Mouse (Mus musculus): ENCODE measurements around the gene Hipk2.
A peak's percentile ranks its signal among the peaks of the same experiment; 100 is the strongest.

The Hipk2 gene

GRCm38 (mm10) chr6:38755961-38756360, 120.0 kb downstream of the Hipk2 start:
- no peak for DNase-seq (ENCODE audit: low read depth, low spot score)

- DNase-seq (ENCODE audit: low read depth, low spot score), result no peak
These were observed 120.8 kb downstream of the Hipk2 start for GRCm38 (mm10) chr6:38755188-38755587.

GRCm38 (mm10) chr6:38753729-38754128, 122.2 kb downstream of the Hipk2 start:
- DNase-seq (ENCODE audit: low read depth, low spot score), result no peak

- DNase-seq (ENCODE audit: low read depth, low spot score), result no peak
These were observed 122.9 kb downstream of the Hipk2 start for GRCm38 (mm10) chr6:38753025-38753424.

DNA sequence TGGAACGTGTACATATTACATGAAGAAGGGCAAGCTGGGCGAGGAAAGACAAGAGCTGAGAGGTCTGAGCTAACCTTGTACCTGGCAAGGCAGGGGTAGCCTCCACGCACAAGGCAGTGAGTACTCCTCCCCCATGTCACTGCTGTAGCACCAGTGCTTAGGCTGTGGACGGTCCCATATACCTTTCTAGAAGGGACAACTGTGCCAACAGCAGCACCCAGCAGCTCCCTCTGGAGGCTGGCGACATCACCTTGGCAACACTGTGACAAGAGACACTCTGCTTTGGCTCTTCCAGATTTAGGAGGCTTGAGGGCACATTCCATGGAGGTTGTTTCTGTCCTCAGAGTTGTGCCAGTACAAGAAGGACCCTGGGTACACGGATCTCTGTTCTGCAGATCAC, 123.5 kb downstream of the Hipk2 start:
- no peak for DNase-seq (ENCODE audit: low read depth, low spot score)

DNA sequence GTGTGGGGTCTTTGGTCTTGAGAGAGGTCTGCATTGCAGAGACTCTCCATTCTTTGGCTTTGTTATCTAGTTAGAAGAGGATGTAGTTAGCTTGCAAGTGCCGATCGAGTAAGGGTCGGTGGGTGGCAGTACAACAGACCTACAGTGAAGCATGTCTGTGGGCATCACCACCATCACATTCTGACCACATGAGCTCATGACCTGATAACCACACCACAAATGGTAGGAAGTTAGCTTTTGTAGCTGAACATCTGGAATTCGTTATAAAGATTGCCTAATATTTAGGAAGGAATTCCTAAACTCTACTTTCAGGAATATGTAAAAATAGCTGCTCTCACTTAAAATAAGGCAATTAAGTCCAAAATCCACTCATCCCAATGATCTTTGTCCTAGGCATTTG, 127.9 kb downstream of the Hipk2 start:
- no peak for DNase-seq (ENCODE audit: low read depth, low spot score)

DNA sequence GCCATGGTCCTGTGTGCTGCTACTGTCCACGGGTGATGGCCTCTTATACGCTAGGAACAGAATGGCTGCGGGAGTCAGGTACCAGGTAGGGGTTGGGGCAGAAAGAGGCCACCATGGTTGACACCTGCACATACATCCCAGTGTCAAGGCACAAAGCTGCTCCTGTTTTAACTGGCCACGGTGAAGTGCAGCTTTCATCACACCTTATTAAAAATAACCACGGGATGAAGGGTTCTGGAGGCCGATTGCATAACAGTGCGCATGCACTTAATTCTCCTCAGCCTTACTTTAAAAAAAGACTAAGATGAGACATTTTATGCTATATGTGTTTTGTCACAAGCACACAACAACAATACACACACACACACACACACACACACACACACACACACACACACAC, 132.6 kb downstream of the Hipk2 start:
- DNase-seq (ENCODE audit: low read depth, low spot score), result no peak

DNA sequence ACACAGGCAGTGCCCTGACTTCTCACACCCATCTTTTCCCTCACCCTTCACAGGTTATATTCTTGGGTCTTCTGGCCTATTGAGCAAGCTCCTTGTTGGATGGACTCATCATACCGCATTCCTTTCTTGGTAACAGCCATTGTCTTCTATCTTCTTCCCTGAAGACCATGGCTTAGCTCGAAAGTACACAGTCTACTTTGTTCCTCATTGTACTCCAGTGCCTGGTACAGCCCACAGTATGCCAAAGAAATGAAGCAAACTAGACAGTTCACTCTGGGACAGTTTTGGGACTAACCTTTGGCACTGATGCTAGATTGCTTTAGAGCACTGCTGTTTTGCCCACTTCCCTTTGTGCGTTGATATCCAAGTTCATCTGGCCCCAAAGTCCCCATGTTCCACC, 133.5 kb downstream of the Hipk2 start:
- DNase-seq (ENCODE audit: low read depth, low spot score), result no peak

GRCm38 (mm10) chr6:38741024-38741423, 134.9 kb downstream of the Hipk2 start:
- no peak for DNase-seq (ENCODE audit: low read depth, low spot score)

DNA sequence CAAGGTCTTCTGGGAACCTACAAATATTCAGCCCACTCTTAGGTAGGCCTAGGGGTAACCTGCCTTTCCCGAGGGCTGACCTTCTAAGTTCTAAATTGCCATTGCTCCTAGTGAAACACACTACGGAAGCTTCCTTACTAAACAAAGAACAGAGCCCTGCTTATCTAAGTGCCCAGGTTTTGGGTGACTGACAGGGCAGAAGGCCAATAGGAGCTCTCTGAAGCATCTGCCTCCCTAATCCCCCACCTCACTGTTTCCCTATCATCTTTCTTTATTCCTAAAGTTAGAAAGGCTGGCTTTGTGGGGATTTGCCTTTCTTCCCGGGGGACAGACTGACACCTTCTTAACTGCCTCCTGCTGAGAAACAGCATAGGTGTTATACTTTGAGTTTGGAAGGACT, 136.7 kb downstream of the Hipk2 start:
- DNase-seq (ENCODE audit: low read depth, low spot score), result peak; percentile 26

GRCm38 (mm10) chr6:38737763-38738162, 138.2 kb downstream of the Hipk2 start:
- peak; percentile 41 for DNase-seq (ENCODE audit: low read depth, low spot score)

DNA sequence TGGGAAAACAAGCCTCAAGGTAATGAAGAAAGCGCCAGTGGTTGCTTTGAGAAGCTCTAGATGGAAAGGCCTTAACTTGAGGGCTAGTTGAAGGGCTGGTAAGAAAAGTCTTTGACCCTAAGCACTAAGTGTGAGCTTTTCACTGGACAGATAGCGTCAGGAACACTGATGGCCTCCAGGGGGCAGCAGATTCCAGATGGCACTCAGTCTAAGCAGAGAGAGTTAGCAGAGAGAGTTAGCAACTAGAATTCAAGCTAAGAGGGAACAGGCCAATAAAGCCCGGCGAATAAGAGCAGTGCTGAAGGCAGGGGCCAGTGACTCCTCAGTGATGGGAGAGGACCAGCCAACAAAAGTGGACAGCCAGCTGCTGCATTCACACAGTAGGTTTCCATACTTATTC, 139.7 kb downstream of the Hipk2 start:
- peak; percentile 69 for DNase-seq (ENCODE audit: low read depth, low spot score)

DNA sequence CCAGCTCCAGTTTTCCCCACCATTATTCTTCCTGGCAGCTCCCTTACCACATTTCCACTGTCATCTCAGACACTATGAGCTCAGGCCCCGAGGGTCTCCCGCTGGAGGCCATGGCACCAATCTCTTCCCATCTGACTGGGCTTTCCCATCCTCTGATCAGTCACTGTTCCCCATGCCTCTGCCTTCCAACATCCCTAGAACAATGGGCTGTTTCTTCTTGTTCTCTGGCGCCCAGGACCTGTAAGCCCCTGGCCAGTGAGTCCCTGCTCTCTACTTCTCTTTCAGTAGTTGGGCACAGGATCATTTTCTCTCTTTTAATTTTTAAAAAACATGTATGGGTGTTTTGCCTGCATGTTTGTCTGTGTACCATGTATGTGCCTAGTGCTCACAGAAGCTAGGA, 143.3 kb downstream of the Hipk2 start:
- no peak for DNase-seq (ENCODE audit: low read depth, low spot score)

DNA sequence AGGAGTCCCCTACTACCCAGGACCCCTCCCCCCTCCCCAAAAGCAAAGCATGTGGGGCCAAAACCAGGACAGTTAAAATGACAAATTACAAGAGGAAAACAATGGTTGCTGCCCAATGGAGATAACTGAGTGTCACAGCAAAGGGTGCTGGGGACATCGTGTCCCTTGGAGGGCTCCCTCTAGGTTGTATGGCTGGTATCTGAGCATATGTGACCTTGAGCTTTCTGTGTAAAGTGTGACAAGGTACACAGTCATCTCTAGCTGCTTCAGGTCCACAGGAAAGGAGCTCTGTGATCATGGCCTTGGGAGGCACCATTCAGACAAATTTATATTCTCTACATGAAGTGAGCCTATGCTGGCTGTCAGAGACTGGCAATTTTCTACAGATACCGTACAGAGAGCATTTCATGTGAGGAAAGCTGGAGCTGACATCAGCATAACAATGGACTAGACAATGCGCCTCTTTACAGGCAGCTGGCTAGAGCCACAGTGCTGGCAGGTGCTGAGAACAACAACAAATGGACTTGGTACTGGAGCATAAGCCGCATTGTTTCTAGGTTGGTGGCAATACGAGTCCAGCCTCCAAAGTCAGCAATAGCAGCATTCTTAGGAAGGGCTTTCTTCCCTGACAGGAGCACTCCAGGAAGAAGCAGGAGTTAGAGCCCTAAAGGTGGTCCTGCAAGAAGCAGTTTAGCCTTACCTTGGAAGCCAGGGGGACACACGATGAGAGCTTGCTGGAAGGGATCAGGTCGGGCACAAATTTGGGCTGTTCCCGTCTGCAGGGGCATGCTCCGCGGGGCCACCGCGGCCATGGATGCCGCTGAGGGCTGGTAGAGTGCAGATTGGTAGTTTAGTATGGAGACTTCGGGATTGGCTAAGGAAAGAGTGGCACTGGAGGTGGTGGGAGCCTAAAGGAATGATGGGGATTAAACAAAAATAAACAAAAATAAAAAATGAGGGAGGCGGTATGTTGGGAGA, 145.5 kb downstream of the Hipk2 start:
- DNase-seq (ENCODE audit: low read depth, low spot score), result peak; percentile 91

GRCm38 (mm10) chr6:38725515-38725914, 150.4 kb downstream of the Hipk2 start:
- DNase-seq (ENCODE audit: low read depth, low spot score), result no peak

DNA sequence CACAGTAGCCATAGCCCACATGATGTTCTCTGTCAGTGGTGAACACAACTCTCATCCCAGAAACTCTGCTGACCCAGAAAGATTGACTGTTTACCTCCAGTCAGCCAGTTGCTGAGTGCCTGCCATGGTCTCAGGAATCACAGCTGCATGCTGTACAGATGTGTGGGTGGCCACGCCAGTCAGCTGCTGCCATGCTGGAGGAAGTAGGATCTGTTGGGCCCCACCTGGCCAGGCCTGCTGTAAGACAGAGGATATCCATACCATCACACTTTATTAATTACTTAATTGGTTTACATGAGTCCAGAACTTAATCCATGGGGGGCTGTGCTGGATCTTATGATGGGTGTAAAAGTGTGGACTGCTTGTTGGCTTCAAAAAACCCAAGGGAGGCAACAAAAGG, 154.6 kb downstream of the Hipk2 start:
- DNase-seq (ENCODE audit: low read depth, low spot score), result no peak

GRCm38 (mm10) chr6:38719229-38719628, 156.7 kb downstream of the Hipk2 start:
- DNase-seq (ENCODE audit: low read depth, low spot score), result no peak

DNA sequence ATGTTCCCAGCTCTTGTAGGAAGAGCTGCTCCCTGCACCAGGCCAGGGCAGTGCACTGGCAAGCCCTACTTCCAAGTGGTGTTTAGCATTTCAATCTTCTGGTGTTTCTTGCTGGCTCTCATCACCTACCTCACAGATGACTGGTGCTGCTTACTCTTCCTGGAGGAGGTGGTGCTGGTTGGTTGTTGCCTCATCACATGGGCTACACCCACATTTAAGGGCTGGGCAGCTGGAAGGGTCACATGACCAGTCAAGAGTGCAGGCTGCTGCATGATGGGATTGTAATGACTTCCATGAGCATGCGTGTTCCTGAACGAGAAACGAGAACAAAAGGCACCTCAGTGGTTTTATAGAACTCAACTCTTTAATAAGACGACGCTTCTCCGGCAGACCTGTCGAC, 157.3 kb downstream of the Hipk2 start:
- no peak for DNase-seq (ENCODE audit: low read depth, low spot score)

GRCm38 (mm10) chr6:38715881-38716280, 160.1 kb downstream of the Hipk2 start:
- no peak for DNase-seq (ENCODE audit: low read depth, low spot score)

DNA sequence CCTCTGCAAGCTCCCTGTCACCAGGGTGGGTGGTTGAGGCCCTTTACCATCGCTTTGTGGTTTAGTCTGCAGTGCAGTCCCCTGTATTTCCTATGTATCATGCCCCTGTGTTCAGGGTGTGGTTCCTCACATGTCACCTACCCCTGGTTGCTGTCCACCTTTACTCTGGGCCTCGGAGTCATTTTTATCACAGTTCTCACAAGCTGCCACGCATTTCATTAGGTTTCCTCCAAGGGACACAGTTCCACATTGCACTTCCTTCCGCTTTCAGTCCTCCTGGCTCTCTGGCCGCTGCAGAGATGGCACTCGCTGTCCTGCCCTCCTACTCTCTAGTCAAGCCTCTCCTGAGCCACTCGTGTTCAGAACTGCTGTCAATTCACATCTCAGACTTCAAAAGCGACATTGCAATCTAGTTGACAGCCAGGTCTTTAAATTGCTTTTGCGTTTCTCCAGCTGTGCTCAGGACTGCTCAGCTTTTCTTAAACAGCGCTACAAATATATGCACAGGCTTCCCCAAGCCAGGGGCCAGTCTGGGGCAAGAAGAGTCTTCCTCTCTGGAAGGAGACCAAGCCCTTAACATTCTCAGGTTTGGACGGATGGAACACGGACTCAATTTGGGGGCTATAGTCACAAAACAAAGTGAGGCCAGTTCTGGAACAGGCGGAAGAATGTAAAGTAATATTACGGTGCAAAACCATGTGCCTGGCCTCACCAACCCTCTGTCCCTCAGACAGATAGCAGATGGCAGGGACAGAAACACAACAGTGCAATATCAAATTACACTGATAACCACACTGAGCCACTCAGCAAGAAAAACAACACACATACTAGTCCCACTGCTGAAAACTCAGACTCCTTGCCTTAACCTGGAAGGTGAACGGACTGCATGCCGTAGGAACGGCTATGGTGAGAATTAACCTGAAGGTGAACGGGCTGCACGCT, 161.7 kb downstream of the Hipk2 start:
- DNase-seq (ENCODE audit: low read depth, low spot score), result no peak

- DNase-seq (ENCODE audit: low read depth, low spot score), result no peak
These were observed 165.5 kb downstream of the Hipk2 start for GRCm38 (mm10) chr6:38710449-38710848.

GRCm38 (mm10) chr6:38704264-38704984, 171.5 kb downstream of the Hipk2 start:
- no peak for DNase-seq (ENCODE audit: low read depth, low spot score)

Data from ES-CJ7 (cell line).